Mouse (Mus musculus): ENCODE measurements around the gene Lysmd1. TPM values are rescaled to one million over a fixed set of nuclear protein-coding genes. Genes with fewer than 3 reads are reported as not detected.

Gene Lysmd1
- polyA plus RNA-seq, 1 experiment, result 7.9 TPM

DNA sequence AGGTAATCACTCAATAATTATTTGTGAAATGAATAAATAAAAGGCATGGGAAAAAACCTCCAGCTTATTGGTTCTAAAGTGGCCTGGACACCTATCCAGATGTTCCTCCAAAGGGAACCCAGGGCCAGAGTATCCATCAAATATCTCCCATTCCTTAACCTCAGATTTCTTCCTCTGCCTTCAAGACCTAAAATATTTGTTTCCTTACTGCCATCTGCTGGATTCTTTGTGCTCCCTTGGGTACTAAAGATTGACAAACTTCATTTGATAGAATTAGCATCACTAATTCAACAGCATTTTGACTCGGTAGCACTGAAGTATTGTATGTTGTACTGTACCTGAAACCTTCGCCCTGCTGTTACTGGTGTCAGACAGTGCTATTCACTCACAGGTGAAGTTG is 26.0 kb upstream of the Lysmd1 start:
- no peak for TF ChIP-seq CTCF (IDR thresholded peaks at IDR 0.05; ENCODE audit: control insufficient read depth, insufficient read depth, insufficient replicate concordance, low read depth, low read length)
- TF ChIP-seq POLR2A (IDR thresholded peaks at IDR 0.05; ENCODE audit: control insufficient read depth, low read depth, low read length), result no peak
- no peak overlapping the region for H3K4me3 ChIP-seq (ENCODE audit: control insufficient read depth, low read depth, low read length)
- no peaks in the 10 kb centered on the region for H3K36me3 ChIP-seq (ENCODE audit: control insufficient read depth, insufficient read depth, low read length)
- no peak overlapping the region for H3K27ac ChIP-seq (ENCODE audit: control insufficient read depth, insufficient read depth, low read depth, low read length)
- no peaks in the 10 kb centered on the region for H3K27me3 ChIP-seq (ENCODE audit: control insufficient read depth, insufficient read depth, low read length)
- no peaks in the 10 kb centered on the region for H3K4me1 ChIP-seq (ENCODE audit: control insufficient read depth, insufficient read depth, low read length)

DNA sequence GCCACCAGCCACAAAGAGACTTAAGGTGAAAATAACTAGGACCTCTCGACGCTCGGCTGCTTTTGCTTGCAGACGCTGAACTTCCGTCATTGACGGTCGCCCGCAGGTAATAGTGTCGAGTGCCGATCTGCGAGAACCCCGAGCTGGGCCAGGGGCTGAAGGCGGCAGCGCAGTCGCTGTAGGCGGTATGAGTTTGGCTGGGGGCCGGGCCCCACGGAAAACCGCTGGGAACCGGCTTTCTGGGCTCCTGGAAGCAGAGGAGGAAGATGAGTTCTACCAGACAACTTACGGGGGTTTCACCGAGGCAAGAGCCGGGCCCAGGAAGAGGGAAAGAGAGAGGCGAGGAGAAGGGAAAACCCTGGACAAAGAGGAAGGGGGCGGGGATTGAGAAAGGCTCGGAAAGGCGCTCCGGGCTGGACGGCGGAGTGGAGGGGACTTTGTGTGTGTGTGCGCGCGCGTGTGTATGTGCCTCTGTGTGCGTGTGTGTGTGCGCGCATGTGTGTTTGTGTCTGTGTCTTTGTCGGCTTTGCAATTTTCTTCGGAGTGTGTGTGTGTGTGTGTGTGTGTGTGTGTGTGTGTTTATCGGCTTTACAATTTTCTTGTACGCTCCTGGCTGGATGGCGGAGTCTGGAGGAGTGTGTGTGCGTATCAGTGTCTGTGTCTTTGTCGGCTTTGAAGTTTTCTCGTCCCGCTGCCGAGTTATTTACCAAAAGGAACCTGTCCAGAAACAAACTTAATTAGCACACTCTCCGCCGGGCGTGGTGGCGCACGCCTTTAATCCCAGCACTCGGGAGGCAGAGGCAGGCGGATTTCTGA is 22.8 kb upstream of the Lysmd1 start, which contains the start of gene Vps72:
Vps72 (plus strand) TSS at position 112 of the 816 bp plus-strand sequence.
- peak within 1 kb of the TSS; percentile 89 for H3K27ac ChIP-seq (ENCODE audit: control insufficient read depth, insufficient read depth, low read depth, low read length)
- H3K27me3 ChIP-seq (ENCODE audit: control insufficient read depth, insufficient read depth, low read length), result no peaks in the 10 kb centered on the region
- no peaks in the 10 kb centered on the region for H3K4me1 ChIP-seq (ENCODE audit: control insufficient read depth, insufficient read depth, low read length)
- peak within 1 kb of the TSS; percentile 95 for H3K4me3 ChIP-seq (ENCODE audit: control insufficient read depth, low read depth, low read length)
- peak; percentile 72 for TF ChIP-seq POLR2A (IDR thresholded peaks at IDR 0.05; ENCODE audit: control insufficient read depth, low read depth, low read length)
- TF ChIP-seq CTCF (IDR thresholded peaks at IDR 0.05; ENCODE audit: control insufficient read depth, insufficient read depth, insufficient replicate concordance, low read depth, low read length), result no peak
- no peaks in the 10 kb centered on the region for H3K36me3 ChIP-seq (ENCODE audit: control insufficient read depth, insufficient read depth, low read length)

DNA sequence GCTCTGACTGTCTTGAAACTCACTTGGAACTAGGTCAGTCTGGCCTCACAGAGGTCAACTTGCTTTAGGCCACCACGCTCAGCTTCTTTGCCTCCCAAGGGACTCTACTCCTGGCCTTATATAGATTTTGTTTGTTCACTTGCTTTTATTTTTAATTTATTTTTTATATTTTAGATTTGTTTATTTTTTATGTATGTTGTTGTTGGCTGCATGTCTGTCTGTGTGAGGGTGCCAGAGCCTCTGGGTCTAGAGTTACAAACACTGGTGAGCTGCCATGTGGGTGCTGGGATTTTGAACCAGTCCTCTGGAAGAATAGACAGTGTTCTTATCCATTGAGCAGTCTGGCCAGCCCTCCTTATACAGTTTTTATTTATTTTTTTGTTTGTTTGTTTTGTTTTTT is 21.1 kb upstream of the Lysmd1 start:
- no peak overlapping the region for H3K27ac ChIP-seq (ENCODE audit: control insufficient read depth, insufficient read depth, low read depth, low read length)
- no peak overlapping the region for H3K4me3 ChIP-seq (ENCODE audit: control insufficient read depth, low read depth, low read length)
- no peak for TF ChIP-seq POLR2A (IDR thresholded peaks at IDR 0.05; ENCODE audit: control insufficient read depth, low read depth, low read length)
- TF ChIP-seq CTCF (IDR thresholded peaks at IDR 0.05; ENCODE audit: control insufficient read depth, insufficient read depth, insufficient replicate concordance, low read depth, low read length), result no peak
- H3K36me3 ChIP-seq (ENCODE audit: control insufficient read depth, insufficient read depth, low read length), result no peaks in the 10 kb centered on the region
- H3K27me3 ChIP-seq (ENCODE audit: control insufficient read depth, insufficient read depth, low read length), result no peaks in the 10 kb centered on the region
- H3K4me1 ChIP-seq (ENCODE audit: control insufficient read depth, insufficient read depth, low read length), result no peaks in the 10 kb centered on the region

DNA sequence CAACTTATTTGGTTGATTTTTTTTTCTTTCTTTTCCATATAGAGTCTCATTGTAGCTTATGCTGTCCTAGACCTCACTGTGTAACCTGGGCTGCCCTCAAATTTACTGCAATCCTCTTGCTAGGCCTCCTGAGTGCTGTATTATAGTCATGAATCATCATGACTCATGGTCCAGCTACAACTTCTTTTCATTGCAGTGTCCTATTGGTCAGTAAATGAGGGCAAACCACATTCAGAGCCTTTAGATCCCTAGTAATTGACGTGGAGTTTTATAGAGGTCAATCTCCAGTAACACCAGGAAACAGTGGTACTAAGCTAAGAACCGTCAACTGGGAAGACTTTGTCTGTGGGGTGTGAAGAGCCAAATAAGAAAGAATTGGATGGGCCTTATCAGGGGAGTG is 16.1 kb upstream of the Lysmd1 start:
- TF ChIP-seq CTCF (IDR thresholded peaks at IDR 0.05; ENCODE audit: control insufficient read depth, insufficient read depth, insufficient replicate concordance, low read depth, low read length), result no peak
- TF ChIP-seq POLR2A (IDR thresholded peaks at IDR 0.05; ENCODE audit: control insufficient read depth, low read depth, low read length), result no peak
- no peaks in the 10 kb centered on the region for H3K27me3 ChIP-seq (ENCODE audit: control insufficient read depth, insufficient read depth, low read length)
- no peak overlapping the region for H3K27ac ChIP-seq (ENCODE audit: control insufficient read depth, insufficient read depth, low read depth, low read length)
- peaks cover 2% of the 10 kb centered on the region for H3K36me3 ChIP-seq (ENCODE audit: control insufficient read depth, insufficient read depth, low read length)
- H3K4me3 ChIP-seq (ENCODE audit: control insufficient read depth, low read depth, low read length), result no peak overlapping the region
- H3K4me1 ChIP-seq (ENCODE audit: control insufficient read depth, insufficient read depth, low read length), result no peaks in the 10 kb centered on the region

DNA sequence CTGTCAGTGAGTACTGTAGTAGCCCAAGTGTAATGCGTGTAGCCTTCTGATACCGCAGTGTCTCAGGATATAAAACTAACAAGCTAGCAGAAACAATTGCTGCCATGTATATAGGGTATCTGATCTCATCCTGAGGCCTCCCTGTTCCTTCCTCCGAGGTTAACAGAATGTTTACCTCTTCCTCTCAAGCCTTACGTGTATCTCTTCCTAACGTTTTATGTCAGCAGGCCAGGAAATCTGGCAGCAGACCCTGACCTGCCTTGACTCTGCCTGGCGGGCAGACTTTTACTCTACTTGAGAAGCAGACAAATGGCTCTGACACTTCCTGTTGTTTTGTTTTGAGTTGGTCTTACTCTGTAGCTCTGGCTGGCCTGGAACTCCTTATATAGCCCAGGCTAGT is 12.3 kb upstream of the Lysmd1 start:
- TF ChIP-seq POLR2A (IDR thresholded peaks at IDR 0.05; ENCODE audit: control insufficient read depth, low read depth, low read length), result no peak
- TF ChIP-seq CTCF (IDR thresholded peaks at IDR 0.05; ENCODE audit: control insufficient read depth, insufficient read depth, insufficient replicate concordance, low read depth, low read length), result no peak
- H3K36me3 ChIP-seq (ENCODE audit: control insufficient read depth, insufficient read depth, low read length), result peaks cover 2% of the 10 kb centered on the region
- H3K4me1 ChIP-seq (ENCODE audit: control insufficient read depth, insufficient read depth, low read length), result no peaks in the 10 kb centered on the region
- no peak overlapping the region for H3K27ac ChIP-seq (ENCODE audit: control insufficient read depth, insufficient read depth, low read depth, low read length)
- no peaks in the 10 kb centered on the region for H3K27me3 ChIP-seq (ENCODE audit: control insufficient read depth, insufficient read depth, low read length)
- no peak overlapping the region for H3K4me3 ChIP-seq (ENCODE audit: control insufficient read depth, low read depth, low read length)

DNA sequence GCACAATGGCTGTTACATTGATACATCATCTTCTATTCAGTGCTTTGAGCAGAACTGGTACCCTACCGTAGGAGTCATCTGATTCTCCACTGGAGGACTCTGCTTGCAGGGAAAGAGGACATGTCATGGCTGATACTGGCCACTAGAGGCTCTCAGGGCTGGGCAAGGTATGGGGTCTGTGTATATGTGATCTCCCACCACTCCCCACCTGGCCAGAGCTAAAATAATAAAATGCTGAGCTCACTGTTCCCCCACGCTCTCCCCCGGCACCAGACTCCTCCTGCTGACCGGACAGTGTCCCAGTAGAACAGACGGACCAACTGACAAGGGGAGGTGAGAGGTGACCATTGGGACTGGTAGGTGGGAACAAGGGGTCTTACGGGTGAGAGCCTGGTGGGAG is 9.6 kb upstream of the Lysmd1 start, which contains the start of gene Tmod4:
Tmod4 (plus strand) TSS at position 231 of the 400 bp plus-strand sequence.
- H3K27ac ChIP-seq (ENCODE audit: control insufficient read depth, insufficient read depth, low read depth, low read length), result no peak within 1 kb of the TSS

DNA sequence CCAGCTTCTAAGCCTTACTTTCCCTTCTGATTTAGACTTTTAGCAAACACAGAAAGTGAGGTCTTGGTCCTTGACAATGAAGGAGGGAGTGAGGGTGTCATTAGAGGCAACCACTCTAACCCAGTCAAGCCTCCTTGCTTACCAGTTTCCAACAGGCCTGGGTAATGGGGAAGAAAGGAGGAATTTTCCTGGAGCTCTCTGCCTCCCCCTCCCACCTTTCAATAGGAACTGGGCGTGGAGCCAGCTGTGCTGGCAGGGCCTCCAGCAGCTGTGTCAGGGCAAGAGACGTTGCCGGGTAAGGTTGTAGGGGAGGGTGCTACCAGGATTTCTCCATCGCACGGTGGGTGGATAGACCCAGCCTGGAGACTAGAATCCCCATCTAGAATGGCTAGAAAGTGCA is 8.9 kb upstream of the Lysmd1 start:
- H3K27ac ChIP-seq (ENCODE audit: control insufficient read depth, insufficient read depth, low read depth, low read length), result no peak overlapping the region
- peaks cover 2% of the 10 kb centered on the region for H3K36me3 ChIP-seq (ENCODE audit: control insufficient read depth, insufficient read depth, low read length)
- TF ChIP-seq CTCF (IDR thresholded peaks at IDR 0.05; ENCODE audit: control insufficient read depth, insufficient read depth, insufficient replicate concordance, low read depth, low read length) (no peak), POLR2A (IDR thresholded peaks at IDR 0.05; ENCODE audit: control insufficient read depth, low read depth, low read length) (no peak)
- H3K4me3 ChIP-seq (ENCODE audit: control insufficient read depth, low read depth, low read length), result no peak overlapping the region
- H3K4me1 ChIP-seq (ENCODE audit: control insufficient read depth, insufficient read depth, low read length), result no peaks in the 10 kb centered on the region
- no peaks in the 10 kb centered on the region for H3K27me3 ChIP-seq (ENCODE audit: control insufficient read depth, insufficient read depth, low read length)

More for the DNA sequence above, 9.6 kb upstream of the Lysmd1 start, which contains the start of gene Tmod4:
- TF ChIP-seq CTCF (IDR thresholded peaks at IDR 0.05; ENCODE audit: control insufficient read depth, insufficient read depth, insufficient replicate concordance, low read depth, low read length) (peak; percentile 26; the same call in 1 of the 2 replicates), POLR2A (IDR thresholded peaks at IDR 0.05; ENCODE audit: control insufficient read depth, low read depth, low read length) (no peak)
- peaks cover 2% of the 10 kb centered on the region for H3K36me3 ChIP-seq (ENCODE audit: control insufficient read depth, insufficient read depth, low read length)
- H3K27me3 ChIP-seq (ENCODE audit: control insufficient read depth, insufficient read depth, low read length), result no peaks in the 10 kb centered on the region
- H3K4me3 ChIP-seq (ENCODE audit: control insufficient read depth, low read depth, low read length), result no peak within 1 kb of the TSS
- H3K4me1 ChIP-seq (ENCODE audit: control insufficient read depth, insufficient read depth, low read length), result no peaks in the 10 kb centered on the region

All from testis, adult 2 months (tissue).